Mouse (Mus musculus): ENCODE results near the gene Rnaset2a.
"Not testable (repeated sequence)": the region's sequence is repeated elsewhere in the genome, so short reads cannot be mapped to it uniquely, and the experiment has no call there.

Rnaset2a gene

DNA sequence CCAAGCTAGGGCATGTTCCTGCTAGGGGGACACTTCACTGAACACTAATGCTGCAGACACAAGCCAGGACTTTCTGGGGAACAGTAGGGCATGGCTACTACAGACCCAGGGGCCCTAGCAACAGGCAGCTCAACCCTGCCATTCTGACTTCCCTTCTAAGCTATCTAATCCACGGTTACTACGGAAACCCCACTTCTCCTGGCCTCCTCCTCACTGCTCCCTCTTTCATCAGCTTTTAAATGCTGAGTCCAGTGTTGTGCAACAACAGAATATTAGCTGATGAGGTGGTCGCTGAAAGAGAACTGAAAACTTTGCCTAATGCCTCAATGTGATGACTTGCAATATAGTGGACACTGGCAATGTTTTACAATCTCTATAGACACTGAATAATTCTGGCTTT lies 7.7 kb downstream of the Rnaset2a start:
- not testable (repeated sequence) for DNase-seq (ENCODE audit: low read depth, low spot score)

DNA sequence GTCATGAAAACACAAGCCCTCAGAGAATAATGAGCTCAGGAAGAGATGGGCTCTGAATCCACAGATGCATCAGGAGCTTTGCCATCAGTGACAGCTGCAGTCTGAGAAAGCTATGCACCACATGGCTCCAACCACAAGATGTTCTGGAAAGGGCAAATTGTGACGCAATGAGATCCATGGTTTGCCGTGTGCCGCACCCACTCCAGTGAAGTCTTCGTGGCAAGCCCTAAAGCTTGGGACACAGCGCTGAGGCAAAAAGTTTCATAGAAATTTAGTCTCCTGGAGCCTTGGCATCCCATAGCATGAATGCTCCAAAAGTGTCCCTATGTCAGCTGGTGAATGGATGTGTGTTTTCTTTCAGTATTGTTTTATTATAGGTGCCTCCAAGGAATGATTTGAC lies 9.8 kb downstream of the Rnaset2a start:
- not testable (repeated sequence) for DNase-seq (ENCODE audit: low read depth, low spot score)

DNA sequence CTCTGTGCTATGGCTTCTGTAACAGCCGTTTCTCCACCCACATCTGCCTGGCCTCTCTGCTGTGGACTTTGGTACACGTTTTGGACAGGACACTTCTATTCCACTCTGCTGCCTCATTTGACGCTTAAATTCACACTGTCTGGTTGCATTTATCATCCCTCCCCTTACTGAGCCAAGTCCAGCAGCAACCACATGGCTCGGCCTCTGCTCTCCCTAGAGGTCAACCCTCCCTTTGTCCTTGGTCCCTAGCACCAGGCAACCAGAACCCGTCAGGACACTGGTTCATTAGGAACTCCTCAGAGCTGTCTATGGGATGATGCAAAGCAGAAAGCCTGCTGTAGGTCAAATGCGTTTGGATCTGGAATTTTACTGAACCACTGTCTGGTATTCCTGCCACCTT lies 17.0 kb downstream of the Rnaset2a start:
- DNase-seq (ENCODE audit: low read depth, low spot score) = not testable (repeated sequence)

DNA sequence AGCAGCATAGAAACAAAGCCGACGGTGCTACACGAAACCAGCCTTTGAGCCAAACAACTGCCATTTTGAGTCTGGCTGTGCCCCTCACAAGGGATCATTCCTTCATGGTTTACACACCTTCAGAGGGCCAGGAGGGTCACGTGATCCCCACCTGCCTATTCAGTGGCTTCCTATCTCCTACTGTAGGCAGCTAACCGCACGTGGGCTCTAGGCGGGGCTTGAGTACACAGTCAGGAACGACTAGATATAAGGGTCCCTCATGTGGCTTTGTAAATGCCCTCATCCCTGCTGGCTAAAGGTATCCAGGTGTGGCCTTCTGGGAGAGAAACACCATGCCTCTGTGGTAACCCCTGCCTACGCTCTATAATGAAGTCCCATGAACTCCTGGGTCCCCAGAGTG lies 18.3 kb downstream of the Rnaset2a start:
- DNase-seq (ENCODE audit: low read depth, low spot score) = not testable (repeated sequence)

DNA sequence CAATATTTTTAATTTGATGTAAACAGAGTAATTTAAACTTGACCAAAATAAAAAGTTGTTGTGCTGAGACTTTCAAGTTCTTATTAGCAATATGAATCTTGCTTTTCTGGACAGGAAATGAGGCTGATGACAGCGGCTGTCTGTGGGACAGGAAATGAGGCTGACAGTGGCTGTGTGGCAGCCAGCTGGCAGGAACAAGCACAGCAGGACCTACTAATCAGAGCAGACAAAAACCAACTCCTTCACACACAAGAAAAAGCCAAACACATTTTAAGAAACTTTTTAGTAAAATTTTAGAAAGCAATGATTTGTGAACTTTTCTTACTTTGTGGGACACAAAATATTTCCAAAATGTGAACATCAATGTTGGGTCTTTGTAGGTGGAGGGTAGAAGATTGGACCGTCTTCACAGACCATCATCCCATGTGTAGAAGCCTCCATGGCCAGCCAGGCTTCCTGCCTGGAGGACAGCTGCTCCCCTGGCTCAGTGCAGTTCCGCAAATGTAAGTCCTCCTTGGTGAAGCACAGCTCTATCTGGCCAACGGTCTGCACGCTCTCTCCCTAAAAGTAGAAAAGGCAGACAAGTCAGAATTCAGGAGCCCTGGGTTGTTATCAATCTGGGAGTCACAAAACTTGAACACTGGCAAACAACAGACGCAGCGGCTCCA lies 19.4 kb downstream of the Rnaset2a start:
- not testable (repeated sequence) for DNase-seq (ENCODE audit: low read depth, low spot score)

DNA sequence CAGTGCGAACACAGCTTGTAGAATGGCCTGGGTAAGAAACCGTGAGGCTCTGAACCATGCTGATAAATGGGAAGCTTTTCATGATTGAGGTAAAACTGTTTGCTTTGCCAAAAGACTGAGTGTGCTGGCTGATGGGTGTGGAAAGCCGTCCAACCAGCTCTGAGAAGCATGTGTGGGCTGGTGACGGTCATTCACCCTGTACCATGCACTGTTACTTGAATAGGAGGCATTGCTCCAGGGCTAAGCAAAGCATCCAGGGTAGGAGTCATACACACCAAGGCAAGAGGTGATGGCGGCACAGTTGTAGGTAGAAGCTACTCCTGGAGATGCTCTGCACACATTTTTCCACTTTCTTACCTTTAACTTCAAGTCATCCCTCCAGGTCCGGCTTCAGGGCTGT lies 23.3 kb downstream of the Rnaset2a start:
- DNase-seq (ENCODE audit: low read depth, low spot score) = not testable (repeated sequence)

DNA sequence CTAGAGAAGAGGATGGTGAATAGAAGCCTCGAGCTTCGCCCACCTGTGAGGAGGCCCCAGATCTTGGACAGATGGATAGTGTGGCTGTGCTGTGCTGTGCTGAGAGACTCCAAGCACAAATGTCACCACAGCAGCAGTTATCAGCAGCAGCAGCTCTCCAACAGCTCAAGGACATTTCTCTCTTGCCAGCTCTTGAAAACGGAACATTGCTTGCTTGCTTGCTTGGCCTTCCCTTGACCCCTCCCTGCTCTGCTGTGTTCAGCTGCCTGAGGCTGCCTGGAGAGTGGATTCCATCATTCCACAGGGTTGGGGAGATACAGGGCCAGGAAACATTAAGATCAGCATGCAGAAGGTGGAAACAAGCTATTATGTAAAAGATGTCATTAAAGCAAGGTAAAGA lies 24.9 kb downstream of the Rnaset2a start:
- DNase-seq (ENCODE audit: low read depth, low spot score) = not testable (repeated sequence)

DNA sequence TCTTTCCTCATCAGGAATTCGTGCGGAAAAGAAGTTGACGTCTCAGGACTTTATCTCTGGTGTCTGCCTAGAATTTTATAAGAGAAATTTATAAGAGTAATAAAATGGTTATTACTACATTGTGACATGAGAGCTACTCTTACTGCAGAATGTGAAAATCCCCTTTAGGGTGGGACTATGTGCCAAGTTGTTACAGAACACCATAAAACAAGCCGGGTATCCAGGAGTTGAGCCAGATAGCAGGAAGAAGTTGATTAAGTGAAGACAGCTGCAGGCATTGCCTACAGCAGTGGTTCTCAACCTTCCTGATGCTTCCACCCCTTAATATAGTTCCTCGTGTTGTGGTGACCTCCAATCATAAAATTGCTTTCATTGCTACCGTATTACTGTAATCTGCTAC lies 31.0 kb downstream of the Rnaset2a start:
- DNase-seq (ENCODE audit: low read depth, low spot score) = not testable (repeated sequence)

DNA sequence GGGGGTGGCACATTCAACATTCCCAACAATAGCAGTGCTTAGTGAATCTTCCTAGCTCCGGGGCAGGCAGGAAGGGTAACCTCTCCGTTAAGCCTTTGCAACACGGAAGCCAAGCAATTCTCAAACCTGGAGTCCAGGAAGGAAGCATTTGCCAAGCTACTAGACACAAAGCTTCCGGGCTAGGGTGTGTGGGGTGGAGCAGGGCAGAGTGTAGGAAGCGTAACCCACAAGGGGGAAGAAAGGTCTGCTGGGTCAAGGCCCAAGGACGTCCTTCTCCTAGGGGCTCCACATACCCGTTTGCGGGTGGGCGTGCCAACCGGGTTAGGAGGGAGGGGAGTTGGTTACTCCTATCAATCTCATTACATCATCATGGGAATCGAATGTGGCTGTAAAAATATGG lies 31.5 kb downstream of the Rnaset2a start:
- DNase-seq (ENCODE audit: low read depth, low spot score) = not testable (repeated sequence)

DNA sequence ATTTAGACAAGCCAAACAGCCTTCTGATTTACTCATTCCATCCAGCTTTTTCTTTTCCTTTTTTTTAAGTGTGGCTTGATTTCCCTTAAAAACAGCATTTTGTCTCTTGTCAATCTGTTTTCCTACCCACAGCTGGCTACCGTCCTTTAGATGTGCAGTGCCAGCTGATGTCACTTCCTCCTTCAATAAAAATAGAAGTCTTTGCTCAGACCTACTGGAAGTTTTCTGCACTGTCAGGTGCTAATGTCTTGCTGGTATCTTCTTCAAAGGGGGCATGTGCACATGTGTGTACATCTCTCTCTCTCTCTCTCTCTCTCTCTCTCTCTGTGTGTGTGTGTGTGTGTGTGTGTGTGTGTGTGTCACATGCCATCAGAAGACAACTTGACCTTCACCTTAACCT lies 35.7 kb downstream of the Rnaset2a start:
- not testable (repeated sequence) for DNase-seq (ENCODE audit: low read depth, low spot score)

DNA sequence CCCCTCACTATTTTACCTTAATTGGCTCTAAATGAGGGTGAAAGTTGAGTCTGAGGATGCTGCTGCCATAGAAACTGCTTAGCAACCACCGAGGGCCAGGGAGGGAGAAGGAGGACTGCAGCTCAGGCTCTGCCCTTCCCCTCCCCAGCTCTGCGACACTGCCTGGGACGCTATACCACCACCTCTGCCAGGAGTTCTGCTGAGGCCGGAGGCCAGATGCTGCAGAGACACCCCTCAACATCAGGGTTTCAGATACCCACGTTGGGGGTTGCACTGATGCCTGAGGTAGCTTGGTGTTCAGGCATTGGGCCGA lies 46.6 kb downstream of the Rnaset2a start:
- DNase-seq (ENCODE audit: low read depth, low spot score) = not testable (repeated sequence)

DNA sequence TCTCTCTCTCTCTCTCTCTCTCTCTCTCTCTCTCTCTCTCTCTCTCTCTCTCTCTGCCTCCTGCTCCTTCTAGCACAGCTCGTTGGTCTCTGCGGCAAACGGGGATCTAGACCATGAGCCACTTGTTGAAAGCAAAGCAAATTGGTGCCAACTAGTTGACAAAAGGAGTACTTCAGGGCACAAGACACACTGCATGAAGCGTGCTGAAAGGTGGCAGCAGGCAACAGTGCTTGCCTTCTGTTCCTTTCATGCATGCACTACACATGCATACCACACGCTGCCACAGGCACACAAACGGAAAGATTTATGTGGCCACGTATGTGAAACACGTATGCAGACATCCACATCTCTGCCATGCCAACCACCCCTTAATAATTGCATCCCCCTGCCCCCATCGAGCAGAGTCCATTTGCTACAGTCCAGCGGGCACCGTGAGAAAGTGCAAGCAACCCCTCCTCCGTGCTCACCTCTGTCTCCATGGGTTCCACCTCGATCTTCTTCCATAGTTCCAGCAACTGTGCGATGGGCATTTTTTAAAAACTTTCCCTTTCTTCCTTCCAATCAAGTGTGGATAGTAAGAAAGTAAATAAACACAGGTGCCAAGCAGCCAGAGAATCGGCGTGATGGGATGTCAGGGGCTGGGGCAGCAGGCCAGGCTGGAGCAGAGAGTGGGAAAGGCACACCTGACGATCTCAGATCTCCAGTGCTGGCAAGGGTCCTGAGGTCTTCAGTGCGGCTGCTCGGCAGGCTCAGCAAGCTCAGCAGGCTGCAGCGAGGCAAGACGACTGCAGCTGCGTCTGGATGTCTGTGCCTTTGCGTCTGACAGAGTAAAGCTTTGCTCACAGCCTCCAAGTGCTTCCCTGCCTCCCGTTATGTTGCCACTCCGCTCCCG lies 47.2 kb downstream of the Rnaset2a start:
- not testable (repeated sequence) for DNase-seq (ENCODE audit: low read depth, low spot score)

DNA sequence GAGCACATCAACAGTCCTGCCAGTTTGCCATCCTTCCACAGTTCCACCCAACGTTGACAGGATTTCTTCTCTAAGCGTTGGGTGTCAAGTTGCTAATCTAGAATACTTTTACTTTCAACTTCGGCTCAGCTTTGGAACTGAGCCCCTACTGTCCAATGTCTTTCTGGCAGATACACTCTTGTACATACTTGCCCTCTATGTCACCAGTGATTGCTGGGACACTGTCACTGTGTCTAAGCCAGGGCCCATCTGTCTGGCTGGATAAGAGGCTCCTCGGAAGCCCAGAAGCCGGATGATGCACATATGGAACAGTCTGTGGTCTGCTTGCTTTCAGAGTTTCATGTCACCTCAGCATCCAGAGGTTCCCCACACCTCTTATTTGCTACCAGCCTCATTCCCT lies 51.7 kb downstream of the Rnaset2a start:
- not testable (repeated sequence) for DNase-seq (ENCODE audit: low read depth, low spot score)

DNA sequence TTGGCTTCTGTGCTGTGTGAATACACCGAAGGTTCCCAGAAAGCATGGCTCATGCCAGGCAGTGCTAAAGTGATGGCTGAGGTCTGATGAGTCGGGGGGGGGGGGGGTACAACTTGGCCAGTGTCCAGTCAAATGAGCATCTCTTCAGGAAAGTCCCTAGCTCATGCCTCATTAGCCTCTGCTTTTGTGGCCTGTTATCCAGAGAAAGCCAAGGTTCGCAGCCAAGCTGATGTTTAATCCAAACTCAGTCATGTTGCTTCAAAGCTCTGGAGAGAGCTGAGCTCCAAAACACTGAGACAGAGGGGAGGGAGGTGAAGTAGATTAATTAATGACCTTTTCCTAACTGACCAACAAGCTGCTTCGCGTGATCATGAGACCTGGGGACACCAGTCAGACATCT lies 52.2 kb downstream of the Rnaset2a start:
- DNase-seq (ENCODE audit: low read depth, low spot score) = not testable (repeated sequence)

DNA sequence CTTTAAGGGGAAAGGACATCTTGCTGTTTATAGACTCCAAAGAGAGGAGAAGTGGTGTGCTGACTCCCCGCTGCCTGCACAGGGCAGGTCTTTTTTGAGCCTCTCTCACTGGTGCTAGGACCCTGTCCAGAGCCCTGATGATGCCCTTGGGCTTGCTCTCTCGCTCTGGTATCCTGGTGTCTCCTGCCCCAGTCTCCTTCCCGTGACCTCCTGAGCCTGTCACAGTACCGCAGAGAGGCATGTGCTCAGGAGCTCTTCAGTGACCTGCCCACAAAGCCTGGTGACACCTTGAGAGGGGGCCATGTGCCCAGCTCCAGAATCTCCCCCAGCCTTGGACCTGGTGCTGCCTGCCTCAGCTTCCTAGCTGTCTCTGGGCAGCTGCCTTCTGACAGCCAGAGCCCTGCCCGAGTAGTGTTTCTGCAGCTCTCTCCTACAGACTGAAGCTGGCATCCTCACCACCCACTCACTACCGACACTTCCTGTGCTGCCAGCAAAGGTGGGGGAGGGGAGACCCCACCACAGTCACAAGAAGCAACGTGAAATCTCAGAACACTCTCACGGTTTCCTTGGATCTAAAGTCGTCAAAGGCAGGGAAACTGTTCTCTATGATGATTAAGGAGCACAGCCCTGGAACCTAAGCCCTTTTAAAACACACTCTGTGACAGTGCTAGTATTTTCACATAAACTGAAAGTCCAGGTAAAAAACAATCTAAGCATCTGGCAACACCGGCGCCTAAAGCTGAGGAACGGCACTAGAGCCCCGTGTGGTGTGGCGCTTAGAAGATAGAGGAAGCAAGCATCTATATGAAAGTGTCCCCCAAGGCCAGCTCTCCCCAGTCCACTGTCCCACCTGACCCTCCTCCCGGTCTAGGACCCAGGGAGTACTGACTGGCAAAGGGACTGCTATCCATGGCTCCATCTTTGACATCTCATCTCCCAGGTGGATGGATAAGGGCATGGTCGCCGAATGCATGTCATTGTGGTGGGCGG lies 55.1 kb downstream of the Rnaset2a start:
- DNase-seq (ENCODE audit: low read depth, low spot score) = not testable (repeated sequence)

DNA sequence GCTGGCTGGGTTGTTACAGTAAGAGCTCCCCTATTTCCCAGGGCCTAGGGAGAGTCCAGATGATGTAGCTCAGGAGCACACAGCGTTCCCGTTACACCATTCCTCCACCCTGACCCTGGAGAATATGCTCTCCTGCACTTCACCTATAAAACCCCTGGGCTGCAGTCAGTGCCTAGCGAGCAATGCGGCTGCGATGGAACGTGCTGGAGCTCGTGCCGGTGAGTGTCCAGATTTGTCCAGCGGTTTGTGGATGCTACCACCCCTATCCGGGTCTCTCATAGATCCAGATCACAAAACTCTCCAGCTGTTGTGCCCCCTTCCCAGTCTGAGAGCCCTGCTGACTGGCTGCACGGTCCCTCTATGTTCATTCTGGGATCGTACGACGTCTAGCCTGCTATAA lies 56.6 kb downstream of the Rnaset2a start:
- not testable (repeated sequence) for DNase-seq (ENCODE audit: low read depth, low spot score)

DNA sequence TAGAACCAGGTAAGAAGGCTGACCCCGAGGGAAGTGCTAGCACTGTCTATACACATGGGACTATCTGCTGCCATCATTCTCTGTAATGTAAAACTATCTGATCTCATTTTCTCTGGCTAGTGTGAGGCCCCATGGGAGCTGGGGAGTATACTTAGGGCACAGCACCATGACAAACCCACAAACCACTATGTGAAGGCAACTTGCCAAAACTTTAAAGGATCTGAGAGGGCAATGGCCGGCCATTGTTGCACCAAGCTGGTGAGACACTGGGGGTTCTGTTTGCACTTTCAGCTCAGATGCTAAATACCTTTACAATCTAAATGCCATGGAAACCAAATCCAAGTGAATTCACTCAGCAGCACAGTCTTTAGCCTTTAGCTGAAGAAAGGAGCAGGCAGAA lies 78.0 kb downstream of the Rnaset2a start:
- not testable (repeated sequence) for DNase-seq (ENCODE audit: low read depth, low spot score)
